Mouse (Mus musculus) myocyte (in vitro differentiated cells): Measurements from ENCODE around the gene Lrfn1. TPM values are rescaled to one million over a fixed set of nuclear protein-coding genes. Genes with fewer than 3 reads are reported as not detected.

Source experiments
- H3K27me3 ChIP-seq: one replicate; pipeline ENCODE4 v1.6.1; 2011; ENCODE audit not compliant: control insufficient read depth, insufficient read depth, insufficient read length
- H3K36me3 ChIP-seq: one replicate; pipeline ENCODE4 v1.6.1; 2011; ENCODE audit not compliant: control insufficient read depth, insufficient read depth
- H3K4me2 ChIP-seq: one replicate; pipeline ENCODE4 v1.6.1; 2011; ENCODE audit warnings: low read depth, control low read depth
- H3K4me3 ChIP-seq: one replicate; pipeline ENCODE4 v1.5.1; 2011; ENCODE audit warnings: mild to moderate bottlenecking, control low read depth, moderate library complexity
- H3K79me2 ChIP-seq: one replicate; pipeline ENCODE4 v1.6.1; 2011; ENCODE audit not compliant: control insufficient read depth, insufficient read depth
- H3ac ChIP-seq: one replicate; pipeline ENCODE4 v1.6.1; 2011; ENCODE audit not compliant: control insufficient read depth, insufficient read length
- CEBPB ChIP-seq: IDR thresholded peaks from 2 replicates; pipeline ENCODE4 v1.6.1; 2011; ENCODE audit warnings: mild to moderate bottlenecking, moderate library complexity; ENCODE audit not compliant: poor library complexity, insufficient read depth, severe bottlenecking
- E2F4 ChIP-seq: IDR thresholded peaks from one replicate; pipeline ENCODE4 v1.6.1; 2011; ENCODE audit warnings: mild to moderate bottlenecking, control low read depth, moderate library complexity; ENCODE audit not compliant: insufficient read depth
- MAX ChIP-seq: IDR thresholded peaks from one replicate; pipeline ENCODE4 v1.6.1; 2011; ENCODE audit warnings: low read depth, mild to moderate bottlenecking, control low read depth
- MYOD1 ChIP-seq, 3 experiments: IDR thresholded peaks; one replicate each; pipeline ENCODE4 v1.6.1; 2011; ENCODE audit warnings: control low read depth in 2 of 3, low read depth in 2 of 3, mild to moderate bottlenecking in 2 of 3, moderate library complexity in 1 of 3; ENCODE audit not compliant: insufficient read length in 2 of 3, control insufficient read depth in 1 of 3
- MYOG ChIP-seq, 3 experiments: IDR thresholded peaks; one replicate each; pipeline ENCODE4 v1.6.1; 2011; ENCODE audit warnings: control low read depth in 2 of 3, low read depth in 2 of 3, mild to moderate bottlenecking in 2 of 3; ENCODE audit not compliant: insufficient read length in 2 of 3, control insufficient read depth in 1 of 3, insufficient read depth in 1 of 3
- POLR2A ChIP-seq: IDR thresholded peaks from one replicate; pipeline ENCODE4 v1.6.1; 2011; ENCODE audit warnings: low read depth, mild to moderate bottlenecking, control low read depth, moderate library complexity; ENCODE audit not compliant: insufficient read length
- POLR2AphosphoS2 ChIP-seq: IDR thresholded peaks from one replicate; pipeline ENCODE4 v1.6.1; 2011; ENCODE audit warnings: low read depth, control low read depth; ENCODE audit not compliant: insufficient read length
- REST ChIP-seq: IDR thresholded peaks from one replicate; pipeline ENCODE4 v1.6.1; 2011; ENCODE audit warnings: mild to moderate bottlenecking, control low read depth, moderate library complexity; ENCODE audit not compliant: insufficient read depth, insufficient read length
- SRF ChIP-seq: IDR thresholded peaks from one replicate; pipeline ENCODE4 v1.6.1; 2011; ENCODE audit warnings: low read depth; ENCODE audit not compliant: control insufficient read depth, insufficient read length
- TCF12 ChIP-seq: IDR thresholded peaks from one replicate; pipeline ENCODE4 v1.6.1; 2011; ENCODE audit warnings: mild to moderate bottlenecking, control low read depth; ENCODE audit not compliant: poor library complexity, insufficient read depth, severe bottlenecking
- TCF3 ChIP-seq: IDR thresholded peaks from one replicate; pipeline ENCODE4 v1.6.1; 2011; ENCODE audit warnings: low read depth, control low read depth; ENCODE audit not compliant: insufficient read length
- USF1 ChIP-seq: IDR thresholded peaks from one replicate; pipeline ENCODE4 v1.6.1; 2011; ENCODE audit warnings: low read depth, mild to moderate bottlenecking, control low read depth, moderate library complexity
- polyA plus RNA-seq: library from polyadenylated mRNA; unstranded; fragments of >200 nt; fragmentation: generic; extraction: Trizol; gene quantifications from one replicate; pipeline ENCODE4 v1.2.1, GENCODE M21; 2012; ENCODE audit warnings: missing spikeins

The Lrfn1 gene
- polyA plus RNA-seq, 1 experiment: not detected

GRCm38 (mm10) chr7:28460361-28460760, 8.6 kb downstream of the Lrfn1 start:
- Histone ChIP-seq H3K27me3 (peaks cover 10% of the 10 kb centered on the region), H3K79me2 (no peaks in the 10 kb centered on the region), H3K4me3 (no peak overlapping the region), H3K4me2 (no peak overlapping the region), H3K36me3 (no peaks in the 10 kb centered on the region), H3ac (no peak overlapping the region)
- no peak for TF ChIP-seq MYOD1 (IDR thresholded peaks at IDR 0.05; ENCODE audit: control insufficient read depth in 1 of 3, insufficient read length in 2 of 3, low read depth in 2 of 3)
- TF ChIP-seq USF1: no peak
- TF ChIP-seq TCF3: no peak
- TF ChIP-seq POLR2A: no peak
- no peak for TF ChIP-seq MAX
- no peak for TF ChIP-seq REST
- no peak for TF ChIP-seq SRF
- no peak for TF ChIP-seq POLR2AphosphoS2

GRCm38 (mm10) chr7:28462769-28463168, 11.0 kb downstream of the Lrfn1 start:
- H3K36me3 ChIP-seq: no peaks in the 10 kb centered on the region
- TF ChIP-seq E2F4 (no peak), POLR2AphosphoS2 (no peak), CEBPB (no peak), SRF (no peak), MAX (no peak), TCF3 (no peak), MYOG (IDR thresholded peaks at IDR 0.05; ENCODE audit: control insufficient read depth in 1 of 3, insufficient read depth in 1 of 3, insufficient read length in 2 of 3, low read depth in 2 of 3) (no peak), REST (no peak), MYOD1 (IDR thresholded peaks at IDR 0.05; ENCODE audit: control insufficient read depth in 1 of 3, insufficient read length in 2 of 3, low read depth in 2 of 3) (no peak), TCF12 (no peak), USF1 (no peak), POLR2A (no peak)
- H3K27me3 ChIP-seq: peaks cover 34% of the 10 kb centered on the region
- no peak overlapping the region for H3ac ChIP-seq
- H3K79me2 ChIP-seq: no peaks in the 10 kb centered on the region
- H3K4me2 ChIP-seq: no peak overlapping the region
- no peak overlapping the region for H3K4me3 ChIP-seq

DNA sequence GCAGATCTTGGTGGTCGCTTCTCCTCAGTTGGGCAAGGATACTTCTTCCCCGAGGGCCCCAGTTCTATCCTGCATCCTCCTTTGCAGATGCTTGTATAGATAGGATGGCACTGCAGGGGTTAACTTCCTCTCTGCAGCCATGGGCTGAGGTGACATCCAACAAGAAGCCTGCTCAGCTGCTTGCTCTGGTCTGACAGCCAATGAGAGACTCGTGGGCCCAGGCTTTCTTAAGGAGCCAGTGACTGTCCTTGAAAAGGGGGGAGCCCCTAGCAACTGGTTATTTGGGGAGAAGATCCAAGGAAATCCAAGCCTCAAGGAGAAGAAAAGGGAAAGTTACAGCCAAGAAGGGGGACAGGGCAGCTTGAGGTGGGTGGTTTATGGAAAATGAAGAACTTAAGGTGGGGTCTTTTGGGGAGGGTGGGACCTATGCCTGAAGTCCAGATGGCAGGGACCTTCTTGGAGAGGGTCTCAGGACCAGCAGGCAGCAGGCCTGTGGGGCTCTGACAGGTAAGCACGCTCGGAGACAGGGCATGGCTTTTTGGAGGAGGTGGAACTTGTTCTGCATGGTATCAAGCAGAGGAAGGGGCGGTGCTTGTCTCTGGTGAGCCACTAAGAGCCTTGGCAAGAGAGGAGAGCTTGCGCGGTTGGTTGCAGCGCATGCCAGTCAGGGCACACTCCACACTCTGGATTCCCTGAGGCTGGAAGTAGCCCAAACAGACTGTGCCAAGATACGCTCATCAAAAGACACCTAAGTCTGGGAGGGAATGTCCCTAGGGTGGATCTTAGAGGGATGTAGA, 12.8 kb downstream of the Lrfn1 start:
- Histone ChIP-seq H3K27me3 (peaks cover 46% of the 10 kb centered on the region), H3K4me2 (no peak overlapping the region), H3K79me2 (no peaks in the 10 kb centered on the region), H3K36me3 (no peaks in the 10 kb centered on the region), H3K4me3 (no peak overlapping the region), H3ac (no peak overlapping the region)
- TF ChIP-seq MYOG (IDR thresholded peaks at IDR 0.05; ENCODE audit: control insufficient read depth in 1 of 3, insufficient read depth in 1 of 3, insufficient read length in 2 of 3, low read depth in 2 of 3) (no peak), SRF (no peak), MYOD1 (IDR thresholded peaks at IDR 0.05; ENCODE audit: control insufficient read depth in 1 of 3, insufficient read length in 2 of 3, low read depth in 2 of 3) (no peak), TCF3 (no peak), REST (no peak), POLR2AphosphoS2 (no peak), POLR2A (no peak), TCF12 (no peak), CEBPB (no peak), USF1 (no peak), MAX (no peak), E2F4 (no peak)

DNA sequence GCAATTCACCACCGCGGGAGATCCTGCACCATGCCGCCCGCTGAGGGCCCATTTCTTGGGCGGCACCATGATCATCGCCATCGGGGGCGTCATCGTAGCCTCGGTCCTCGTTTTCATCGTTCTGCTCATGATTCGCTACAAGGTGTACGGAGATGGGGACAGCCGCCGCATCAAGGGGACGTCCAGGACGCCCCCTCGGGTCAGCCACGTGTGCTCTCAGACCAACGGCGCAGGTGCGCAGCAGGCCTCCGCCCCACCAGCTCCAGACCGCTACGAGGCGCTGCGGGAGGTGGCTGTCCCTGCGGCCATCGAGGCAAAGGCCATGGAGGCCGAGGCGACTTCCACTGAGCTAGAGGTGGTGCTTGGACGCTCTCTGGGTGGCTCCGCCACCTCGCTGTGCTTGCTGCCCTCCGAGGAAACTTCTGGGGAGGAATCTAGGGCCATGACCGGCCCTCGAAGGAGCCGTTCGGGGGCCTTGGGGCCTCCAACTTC, 15.0 kb downstream of the Lrfn1 start:
- no peaks in the 10 kb centered on the region for H3K36me3 ChIP-seq
- H3K79me2 ChIP-seq: no peaks in the 10 kb centered on the region
- H3K4me2 ChIP-seq: no peak overlapping the region
- no peak overlapping the region for H3ac ChIP-seq
- H3K27me3 ChIP-seq: peaks cover 60% of the 10 kb centered on the region
- no peak for TF ChIP-seq POLR2A
- TF ChIP-seq SRF: no peak
- no peak for TF ChIP-seq MYOG (IDR thresholded peaks at IDR 0.05; ENCODE audit: control insufficient read depth in 1 of 3, insufficient read depth in 1 of 3, insufficient read length in 2 of 3, low read depth in 2 of 3)
- no peak for TF ChIP-seq POLR2AphosphoS2
- TF ChIP-seq TCF12: no peak
- TF ChIP-seq E2F4: no peak
- no peak for TF ChIP-seq TCF3
- no peak for TF ChIP-seq USF1
- H3K4me3 ChIP-seq: no peak overlapping the region
